Mouse (Mus musculus) gastrocnemius, adult 8-10 months (tissue): Measurements from ENCODE around the gene Htra1. TPM values are rescaled to one million over a fixed set of nuclear protein-coding genes. Genes with fewer than 3 reads are reported as not detected.

Experiments used
- DNase-seq, 2 experiments: peaks; one replicate each; pipeline ENCODE4 v3.0.0; 2022; ENCODE audit warnings: low spot score in 2 of 2
- total RNA-seq, 4 experiments: library from RNA; stranded (reverse); gene quantifications; 2 replicates each; pipeline ENCODE4 v1.2.4; 2022

Gene Htra1
- total RNA-seq, 4 experiments from 2014 or later: 33.9 to 51.0 (median 36.5) TPM

- no peak for DNase-seq
Observed at GRCm38 (mm10) chr7:130966451-130966850, 30.5 kb downstream of the Htra1 start.

- DNase-seq: no peak
Observed at GRCm38 (mm10) chr7:130966876-130967275, 31.0 kb downstream of the Htra1 start.

- no peak for DNase-seq
Observed at GRCm38 (mm10) chr7:130967901-130968300, 32.0 kb downstream of the Htra1 start.

- DNase-seq: peak in 1 of 2 experiments; percentile 53
Observed at GRCm38 (mm10) chr7:130968537-130968936, 32.6 kb downstream of the Htra1 start.

- no peak for DNase-seq
Observed at GRCm38 (mm10) chr7:130969076-130969475, 33.2 kb downstream of the Htra1 start.

- DNase-seq: no peak
Observed at GRCm38 (mm10) chr7:130969507-130969906, 33.6 kb downstream of the Htra1 start.

- peak; percentile 52 to 66 for DNase-seq
Observed at GRCm38 (mm10) chr7:130972767-130973166, 36.9 kb downstream of the Htra1 start.

- no peak for DNase-seq
Observed at GRCm38 (mm10) chr7:130976305-130976935, 40.5 kb downstream of the Htra1 start.

- peak; percentile 77 to 83 for DNase-seq
Observed at GRCm38 (mm10) chr7:130977794-130978521, 42.0 kb downstream of the Htra1 start.

GRCm38 (mm10) chr7:130978545-130978944 is 42.6 kb downstream of the Htra1 start:
- no peak for DNase-seq

GRCm38 (mm10) chr7:130980130-130980529 is 44.2 kb downstream of the Htra1 start:
- DNase-seq: peak in 1 of 2 experiments; percentile 43

GRCm38 (mm10) chr7:130982371-130982770 is 46.5 kb downstream of the Htra1 start:
- no peak for DNase-seq

GRCm38 (mm10) chr7:130982881-130983280 is 47.0 kb downstream of the Htra1 start:
- no peak for DNase-seq

GRCm38 (mm10) chr7:130984294-130984693 is 48.4 kb downstream of the Htra1 start:
- DNase-seq: no peak

- DNase-seq: no peak
Observed at GRCm38 (mm10) chr7:130985193-130985592, 49.3 kb downstream of the Htra1 start.

GRCm38 (mm10) chr7:130985716-130986115 is 49.8 kb downstream of the Htra1 start:
- no peak for DNase-seq

- no peak for DNase-seq
Observed at GRCm38 (mm10) chr7:130988146-130988545, 52.2 kb downstream of the Htra1 start.

GRCm38 (mm10) chr7:130989371-130989770 is 53.5 kb downstream of the Htra1 start:
- DNase-seq: no peak

GRCm38 (mm10) chr7:130991174-130991789 is 55.4 kb downstream of the Htra1 start:
- DNase-seq: no peak

- no peak for DNase-seq
Observed at GRCm38 (mm10) chr7:130993907-130994306, 58.0 kb downstream of the Htra1 start.

GRCm38 (mm10) chr7:131001976-131002726 is 66.2 kb downstream of the Htra1 start:
- no peak for DNase-seq

GRCm38 (mm10) chr7:131004071-131004470 is 68.2 kb downstream of the Htra1 start:
- no peak for DNase-seq
